Mouse (Mus musculus) heart, postnatal 0 days (tissue): ENCODE measurements at regions not wholly inside any gene's neighbourhood (a gene's known extent, or its start where the extent isn't known, plus 50 kb on each side); places are given as distances from the start of the nearest gene placed in this dataset.
A peak's percentile ranks its signal among the peaks of the same experiment; 100 is the strongest.

Experiments
- ATAC-seq: fragments of 200-750 bp; cut with Nextera tagmentation; 2 replicates; pipeline ENCODE4 v1.8.0; 2017; ENCODE audit warnings: low read depth, moderate number of reproducible peaks, moderate library complexity; ENCODE audit not compliant: insufficient read depth
- DNase-seq: peaks from one replicate; pipeline ENCODE4 v3.0.0-alpha.2; 2016; ENCODE audit warnings: low spot score
- H3K27ac ChIP-seq: fragments of 300-500 bp; sonication (generic); 2 replicates; pipeline ENCODE4 v1.5.1; 2014; ENCODE audit warnings: low read depth, mild to moderate bottlenecking
- H3K27me3 ChIP-seq: fragments of 300-500 bp; sonication (generic); 2 replicates; pipeline ENCODE4 v1.6.1; 2014; ENCODE audit warnings: low read length, mixed read lengths; ENCODE audit not compliant: control insufficient read depth, insufficient read depth
- H3K36me3 ChIP-seq: fragments of 300-500 bp; sonication (generic); replicated peaks from 2 replicates; pipeline ENCODE4 v1.6.1; 2014; ENCODE audit warnings: low read length, mixed read lengths; ENCODE audit not compliant: control insufficient read depth, insufficient read depth
- H3K4me1 ChIP-seq: fragments of 300-500 bp; sonication (generic); 2 replicates; pipeline ENCODE4 v1.6.1; 2014; ENCODE audit warnings: antibody characterized with exemption; ENCODE audit not compliant: control insufficient read depth, insufficient read depth
- H3K4me2 ChIP-seq: fragments of 300-500 bp; sonication (generic); 2 replicates; pipeline ENCODE4 v1.6.1; 2014; ENCODE audit warnings: low read depth, mild to moderate bottlenecking, low read length, moderate library complexity
- H3K4me3 ChIP-seq: fragments of 300-500 bp; sonication (generic); 2 replicates; pipeline ENCODE4 v1.5.1; 2014; ENCODE audit warnings: low read depth, low read length
- H3K9ac ChIP-seq: fragments of 300-500 bp; sonication (generic); replicated peaks from 2 replicates; pipeline ENCODE4 v1.6.1; 2014; ENCODE audit warnings: low read depth, low read length, mixed read lengths
- H3K9me3 ChIP-seq: fragments of 300-500 bp; sonication (generic); replicated peaks from 2 replicates; pipeline ENCODE4 v1.6.1; 2016; ENCODE audit warnings: low read length; ENCODE audit not compliant: control insufficient read depth
- CTCF ChIP-seq: IDR thresholded peaks from 2 replicates; pipeline ENCODE4 v1.5.1; 2016; ENCODE audit warnings: antibody characterized with exemption, control low read depth, low read depth
- EP300 ChIP-seq: IDR thresholded peaks from 2 replicates; pipeline ENCODE4 v1.6.1; 2016; ENCODE audit warnings: antibody characterized with exemption, low read depth
- WGBS: fragments of 180-500 bp; shearing (Covaris S2); extraction: QIAGEN DNeasy Blood & Tissue Kit; methylation state at CpG from one replicate; pipeline ENCODE4 v1.1.7; 2014; 5-methylcytosine and 5-hydroxymethylcytosine counted together

DNA sequence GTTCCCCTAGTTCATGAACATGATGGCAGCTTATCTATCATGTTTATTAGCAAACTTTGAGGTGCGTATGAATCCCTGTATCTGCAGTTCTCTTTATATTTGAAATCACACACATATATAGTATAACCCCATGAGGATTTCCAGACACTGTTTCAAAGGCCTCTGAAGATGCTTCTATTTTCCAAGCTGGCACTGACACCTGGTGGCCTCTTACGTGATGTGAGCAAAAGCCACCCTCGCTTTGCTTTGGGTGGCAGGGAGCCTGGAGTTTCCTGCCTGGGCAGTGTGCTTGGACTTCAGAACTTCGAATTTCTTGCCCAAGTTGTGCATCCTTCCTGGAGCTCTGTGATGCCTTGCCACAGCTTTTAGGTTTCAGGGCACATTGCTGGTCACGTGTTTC is 1817.1 kb downstream of the 9330182O14Rik start:
- DNase-seq (peak; percentile 65), ATAC-seq (peak; percentile 62)
- no peak for TF ChIP-seq EP300
- peak; percentile 72 for TF ChIP-seq CTCF
- H3K9ac ChIP-seq: no peak overlapping the region
- H3K4me1 ChIP-seq: no peaks in the 10 kb centered on the region
- no peaks in the 10 kb centered on the region for H3K9me3 ChIP-seq
- H3K27me3 ChIP-seq: no peaks in the 10 kb centered on the region
- H3K36me3 ChIP-seq: no peaks in the 10 kb centered on the region
- no peak overlapping the region for H3K27ac ChIP-seq
- H3K4me2 ChIP-seq: no peak overlapping the region
- 36% methylated on average over 5 of the region's 5 CpGs for WGBS
- H3K4me3 ChIP-seq: no peak overlapping the region

DNA sequence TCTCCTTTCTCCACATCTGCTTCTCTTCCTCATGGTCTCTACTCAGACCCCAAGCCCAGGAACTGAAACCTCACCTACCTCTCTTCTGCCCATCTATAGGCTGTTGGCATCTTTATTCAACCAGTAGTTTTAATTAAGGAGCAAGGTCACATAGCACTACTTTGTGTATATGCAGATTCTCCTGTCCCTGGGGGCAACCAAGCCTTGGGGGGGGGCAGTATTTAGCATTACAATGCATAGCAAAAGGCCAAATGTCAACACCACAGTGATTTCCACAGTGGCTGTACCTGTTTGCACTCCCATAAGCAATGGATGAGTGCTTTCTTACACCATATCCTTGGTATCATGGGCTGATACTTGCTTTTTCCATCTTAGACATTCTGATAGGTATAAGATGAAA is 1826.4 kb downstream of the 9330182O14Rik start:
- no peak overlapping the region for H3K27ac ChIP-seq

DNA sequence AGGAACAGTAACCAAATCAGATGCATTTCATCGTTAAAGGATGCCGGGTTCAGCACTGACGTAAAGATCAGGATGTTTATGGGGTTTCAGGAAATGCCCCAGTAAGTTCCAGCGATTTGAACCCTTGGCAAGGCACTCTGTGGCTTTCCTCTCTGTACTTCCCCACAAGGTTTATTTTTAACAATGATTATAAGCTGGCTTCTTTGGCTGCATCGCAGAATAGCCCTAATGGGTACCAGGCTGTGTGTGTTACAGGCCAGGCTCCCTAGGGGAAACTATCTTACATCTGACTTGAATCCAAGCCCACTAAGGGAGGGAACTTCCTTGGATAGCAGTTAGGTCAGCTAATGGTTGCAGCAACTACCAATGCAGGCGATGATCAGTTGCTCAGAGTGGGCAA is 1836.7 kb downstream of the 9330182O14Rik start:
- WGBS: 60% methylated on average over 6 of the region's 6 CpGs
- TF ChIP-seq EP300: no peak
- no peak for TF ChIP-seq CTCF
- H3K4me1 ChIP-seq: no peaks in the 10 kb centered on the region; the same call in 1 of the 2 replicates
- DNase-seq: no peak
- no peaks in the 10 kb centered on the region for H3K36me3 ChIP-seq
- no peak overlapping the region for H3K4me2 ChIP-seq
- H3K4me3 ChIP-seq: no peak overlapping the region
- no peak for ATAC-seq
- no peaks in the 10 kb centered on the region for H3K9me3 ChIP-seq
- H3K9ac ChIP-seq: no peak overlapping the region
- H3K27me3 ChIP-seq: no peaks in the 10 kb centered on the region
- no peak overlapping the region for H3K27ac ChIP-seq

More for the DNA sequence above, 1826.4 kb downstream of the 9330182O14Rik start:
- no peak overlapping the region for H3K9ac ChIP-seq
- TF ChIP-seq EP300: no peak
- no peak for TF ChIP-seq CTCF
- DNase-seq (no peak), ATAC-seq (no peak)
- H3K4me1 ChIP-seq: no peaks in the 10 kb centered on the region
- H3K4me2 ChIP-seq: no peak overlapping the region
- H3K9me3 ChIP-seq: no peaks in the 10 kb centered on the region
- no peak overlapping the region for H3K4me3 ChIP-seq
- H3K36me3 ChIP-seq: no peaks in the 10 kb centered on the region
- H3K27me3 ChIP-seq: no peaks in the 10 kb centered on the region

DNA sequence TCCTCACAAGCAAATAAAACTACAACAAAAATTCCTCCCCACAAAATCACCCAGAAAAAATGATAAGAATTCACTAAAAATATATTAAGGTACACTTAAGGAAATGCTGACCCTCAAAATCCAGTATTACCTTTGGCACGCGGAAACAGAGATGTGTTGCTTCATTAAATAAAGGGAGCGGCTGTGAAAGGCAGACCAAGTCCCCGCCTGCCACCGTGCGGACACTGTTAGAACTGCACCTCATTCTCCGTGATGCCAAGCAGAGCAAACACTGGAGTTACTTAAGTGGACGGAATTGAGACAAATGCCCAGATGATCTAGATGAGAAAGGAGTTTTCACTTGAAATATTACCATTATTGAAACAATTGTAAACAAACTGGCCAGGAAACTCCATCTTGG is 1839.1 kb downstream of the 9330182O14Rik start:
- WGBS: 3% methylated on average over 8 of the region's 8 CpGs
- no peak overlapping the region for H3K27ac ChIP-seq
- H3K9me3 ChIP-seq: no peaks in the 10 kb centered on the region
- no peak overlapping the region for H3K9ac ChIP-seq
- DNase-seq (peak; percentile 68), ATAC-seq (peak; percentile 41; the same call in 1 of the 2 replicates)
- H3K4me1 ChIP-seq: no peaks in the 10 kb centered on the region; the same call in 1 of the 2 replicates
- no peaks in the 10 kb centered on the region for H3K27me3 ChIP-seq
- no peaks in the 10 kb centered on the region for H3K36me3 ChIP-seq
- TF ChIP-seq EP300 (no peak), CTCF (peak; percentile 93)
- no peak overlapping the region for H3K4me2 ChIP-seq
- H3K4me3 ChIP-seq: no peak overlapping the region

DNA sequence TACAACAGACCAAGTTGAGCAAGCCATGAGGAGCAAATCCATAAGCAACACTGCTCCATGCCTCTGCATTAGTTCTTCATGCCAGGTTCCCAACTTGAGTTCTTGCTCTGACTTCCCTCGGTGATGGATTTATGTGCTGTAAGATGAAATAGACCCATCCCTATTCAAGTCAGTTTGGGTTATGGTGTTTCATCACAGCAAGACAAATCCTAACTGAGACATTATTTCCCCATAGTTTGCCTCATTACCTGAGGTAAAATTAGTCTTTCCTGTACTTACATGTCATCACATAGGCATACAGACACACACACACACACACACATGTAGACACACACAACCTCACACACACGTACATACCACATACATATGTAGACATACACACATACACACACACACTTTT is 1843.0 kb downstream of the 9330182O14Rik start:
- Histone ChIP-seq H3K4me1 (no peaks in the 10 kb centered on the region), H3K9ac (no peak overlapping the region), H3K36me3 (no peaks in the 10 kb centered on the region), H3K27me3 (no peaks in the 10 kb centered on the region), H3K9me3 (no peaks in the 10 kb centered on the region), H3K4me2 (no peak overlapping the region), H3K27ac (no peak overlapping the region), H3K4me3 (no peak overlapping the region)
- DNase-seq (no peak), ATAC-seq (no peak)
- 90% methylated on average over 2 of the region's 2 CpGs for WGBS
- TF ChIP-seq CTCF: no peak
- no peak for TF ChIP-seq EP300

DNA sequence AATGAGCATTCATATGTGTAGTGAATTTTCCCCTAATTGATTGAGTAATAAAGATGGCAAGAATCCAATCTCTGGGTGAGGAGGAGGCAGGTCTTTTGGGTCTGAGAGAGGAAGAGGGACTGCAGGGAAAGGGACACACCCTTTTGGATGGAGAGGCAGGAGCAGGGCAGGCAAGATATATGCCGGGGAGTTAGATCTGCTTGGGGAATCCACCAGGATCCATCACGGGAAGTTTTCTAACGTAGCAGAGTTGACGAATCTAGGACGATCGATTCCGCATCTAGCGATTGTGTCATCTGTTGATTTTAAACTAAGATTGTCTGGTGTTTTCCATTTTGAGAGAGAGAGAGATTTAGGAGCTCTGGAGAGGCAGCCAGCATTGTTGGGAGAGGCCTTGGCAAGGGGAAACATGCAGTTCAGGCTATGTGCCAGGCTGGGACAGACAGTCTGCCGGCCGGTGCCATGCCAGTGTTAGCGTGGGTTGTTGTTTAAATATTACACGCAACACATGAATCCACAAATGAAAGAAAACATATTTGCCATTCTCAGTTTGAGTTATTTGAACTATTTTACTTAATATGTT is 1843.6 kb downstream of the 9330182O14Rik start:
- H3K9ac ChIP-seq: no peak overlapping the region
- no peaks in the 10 kb centered on the region for H3K36me3 ChIP-seq
- H3K4me3 ChIP-seq: no peak overlapping the region
- H3K4me2 ChIP-seq: no peak overlapping the region
- DNase-seq (no peak), ATAC-seq (no peak)
- no peaks in the 10 kb centered on the region for H3K27me3 ChIP-seq
- TF ChIP-seq CTCF (no peak), EP300 (no peak)
- H3K27ac ChIP-seq: no peak overlapping the region
- WGBS: 70% methylated on average over 12 of the region's 12 CpGs
- H3K9me3 ChIP-seq: no peaks in the 10 kb centered on the region
- no peaks in the 10 kb centered on the region for H3K4me1 ChIP-seq
